Mouse (Mus musculus) CD8-positive naive resting alpha-beta T cell, adult 57 days (primary cell): Measurements from ENCODE around the gene Rraga. TPM values are rescaled to one million over a fixed set of nuclear protein-coding genes. Genes with fewer than 3 reads are reported as not detected.

ENCODE experiments used
- total RNA-seq: library from RNA; stranded (reverse); gene quantifications from one replicate; pipeline ENCODE4 v1.2.4, GENCODE M21; 2023

Rraga gene
- total RNA-seq = 53.1 TPM

DNA sequence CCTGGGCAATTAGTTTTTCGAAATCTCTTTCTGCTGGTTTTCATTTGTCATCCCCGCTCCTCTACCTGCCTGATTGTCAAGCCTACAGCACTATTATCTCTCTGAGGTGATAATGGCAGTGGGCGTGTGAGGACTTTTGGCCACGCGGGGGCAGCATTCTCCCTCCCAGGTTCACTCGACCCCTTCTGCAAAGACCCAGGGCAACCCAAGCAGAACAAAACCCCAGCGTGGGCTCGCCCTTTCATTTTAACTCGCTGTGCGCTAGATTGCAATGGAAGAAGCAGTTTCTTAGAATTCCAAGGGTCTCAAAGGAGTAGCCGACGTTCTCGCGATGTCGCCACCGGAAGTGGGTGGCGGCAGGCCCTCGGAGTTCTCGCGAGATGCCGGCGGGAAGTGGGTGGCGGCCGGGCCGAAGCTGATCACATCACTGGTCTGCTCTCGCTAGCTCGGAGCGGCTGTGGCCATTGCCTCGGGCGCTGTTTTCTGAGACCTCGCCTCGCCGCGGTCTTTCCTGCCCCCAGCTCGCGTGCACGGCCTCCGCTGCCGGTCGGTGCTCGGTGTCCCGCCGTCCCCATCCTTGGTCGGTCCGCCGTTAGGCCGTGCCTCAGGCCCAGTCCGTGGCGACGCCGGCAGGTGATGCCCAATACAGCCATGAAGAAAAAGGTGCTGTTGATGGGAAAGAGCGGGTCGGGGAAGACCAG lies at the start of gene Rraga:
Rraga (plus strand) TSS at position 386 of the 701 bp plus-strand sequence.

DNA sequence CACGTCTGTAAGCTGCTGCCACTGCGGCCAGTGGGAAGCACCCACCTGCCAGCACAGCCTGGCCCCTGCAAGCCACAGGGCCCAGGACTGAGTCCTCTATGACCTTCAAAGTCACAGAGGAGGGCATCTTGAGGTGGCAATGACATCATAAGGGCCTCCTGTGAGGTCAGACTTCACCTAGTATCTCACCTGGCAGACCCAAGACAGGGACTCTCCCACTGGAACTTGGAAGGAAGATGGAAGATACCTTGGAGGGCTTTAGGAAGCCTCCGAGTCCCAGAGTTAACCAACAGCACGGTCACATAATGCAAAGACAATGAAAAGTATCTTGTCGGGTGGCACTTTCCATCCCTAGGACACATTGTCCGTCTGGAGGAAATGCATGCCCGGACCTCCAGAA lies 17.2 kb upstream of the Rraga start, which contains the start of gene Saxo1:
Saxo1 (minus strand) TSS at position 101 of the 400 bp plus-strand sequence.

DNA sequence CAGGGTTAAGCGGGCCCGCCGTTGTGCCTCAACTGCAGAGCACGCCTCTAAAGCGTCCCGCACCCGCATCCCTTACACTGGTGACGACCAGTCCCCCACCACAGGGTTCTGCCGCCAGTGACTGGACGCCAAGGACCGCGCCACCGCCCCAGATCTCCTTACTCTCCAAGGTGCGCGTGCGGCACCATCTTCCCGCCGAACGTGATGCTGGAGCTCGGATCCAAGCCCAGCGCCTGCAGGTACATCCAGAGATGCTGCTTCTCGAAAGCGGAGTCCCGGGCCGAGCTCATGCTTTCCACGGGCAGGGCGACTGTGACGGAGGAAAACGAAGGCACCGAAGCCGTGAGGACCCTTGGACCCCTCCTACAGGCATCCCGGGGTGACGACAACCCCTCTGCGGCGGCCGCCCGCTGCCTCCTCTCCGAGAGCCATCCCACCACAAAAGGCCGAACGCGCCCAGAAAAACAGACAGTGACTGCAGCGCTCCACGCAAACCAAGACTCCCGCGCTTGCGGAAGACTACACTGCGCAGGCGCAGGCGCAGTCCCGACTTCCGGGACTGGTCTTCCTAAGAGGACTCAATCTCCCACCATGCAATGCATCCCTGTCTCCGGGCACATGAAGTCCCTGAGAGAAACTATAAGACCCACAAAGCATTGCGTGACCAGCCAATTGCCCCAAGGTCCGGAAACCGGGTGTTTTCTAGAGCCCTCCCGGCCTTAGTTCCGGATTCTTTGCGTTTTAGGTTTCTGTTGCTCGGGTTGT lies 36.2 kb downstream of the Rraga start, which contains the start of gene Haus6:
Haus6 (minus strand) TSS at position 532 of the 765 bp plus-strand sequence.

Other genes starting within 250 kb of the Rraga start
- not detected for gene Saxo1, start 17.3 kb upstream of the Rraga start, total RNA-seq
- 26.4 TPM for gene Haus6, start 36.4 kb downstream of the Rraga start, total RNA-seq
- 14.3 TPM for gene Plin2, start 94.4 kb downstream of the Rraga start, total RNA-seq
- 34.5 TPM for gene Dennd4c, start 172.9 kb downstream of the Rraga start, total RNA-seq